ENCODE assay signal across 10 mouse cellular contexts in genomic region chr3:105991653-105992283, GRCm38 (mm10). TPM values are rescaled to one million over a fixed set of nuclear protein-coding genes. Genes with fewer than 3 reads are reported as not detected.
A peak's percentile ranks its signal among the peaks of the same experiment; 100 is the strongest.
DNase-seq lines count a peak whose midpoint lies in the region; ATAC-seq and TF ChIP-seq lines count a peak whose summit lies in the region.
"Had no signal": no experiment of that assay in that cellular context is flagged by ENCODE, and none has a peak within 500 bp of the region (broad histone marks: within the 10 kb centered on the region; RNA-seq: fewer than 3 reads in every experiment).

No protein-coding gene starts in this region.

- WGBS in heart, embryonic 11.5 days (ENCODE audit: insufficient replicate concordance), result 28% methylated on average over 4 of the region's 4 CpGs
- 22% methylated on average over 4 of the region's 4 CpGs for WGBS in lung, postnatal 0 days

- H3K27me3 ChIP-seq in heart, embryonic 11.5 days (ENCODE audit: control insufficient read depth, insufficient read depth, low read length), result no peaks in the 10 kb centered on the region
- H3K27me3 ChIP-seq in lung, postnatal 0 days (replicated peaks; ENCODE audit: insufficient read depth, low read length), result no peaks in the 10 kb centered on the region

- no peaks in the 10 kb centered on the region for H3K36me3 ChIP-seq in heart, embryonic 11.5 days (ENCODE audit: control insufficient read depth, insufficient read depth, low read length)
- H3K36me3 ChIP-seq in lung, postnatal 0 days (ENCODE audit: insufficient read depth, low read length), result no peaks in the 10 kb centered on the region

- H3K27ac ChIP-seq in heart, embryonic 11.5 days (ENCODE audit: low read depth, low read length), result no peak overlapping the region
- H3K27ac ChIP-seq in lung, postnatal 0 days (ENCODE audit: low read length), result no peak overlapping the region

- TF ChIP-seq CTCF in lung, postnatal 0 days (IDR thresholded peaks at IDR 0.05), result peak; percentile 72

- no peak for ATAC-seq in heart, embryonic 11.5 days (replicated peaks; ENCODE audit: insufficient number of reproducible peaks, low FRiP score, low TSS enrichment)
- ATAC-seq in lung, postnatal 0 days, result no peak

- no peak overlapping the region for H3K4me3 ChIP-seq in heart, embryonic 11.5 days (ENCODE audit: low read depth, low read length)
- no peak overlapping the region for H3K4me3 ChIP-seq in lung, postnatal 0 days (ENCODE audit: low read depth, low read length)

- H3K9me3 ChIP-seq in heart, embryonic 11.5 days (replicated peaks; ENCODE audit: control insufficient read depth, low read length), result no peaks in the 10 kb centered on the region
- H3K9me3 ChIP-seq in lung, postnatal 0 days (ENCODE audit: low read length), result no peaks in the 10 kb centered on the region

- H3K9ac ChIP-seq in heart, embryonic 11.5 days (ENCODE audit: low read depth, low read length), result no peak overlapping the region
- H3K9ac ChIP-seq in lung, postnatal 0 days (replicated peaks; ENCODE audit: low read depth), result no peak overlapping the region

- no peak overlapping the region for H3K4me2 ChIP-seq in heart, embryonic 11.5 days
- H3K4me2 ChIP-seq in lung, postnatal 0 days (replicated peaks; ENCODE audit: low read depth, low read length), result no peak overlapping the region

- H3K4me1 ChIP-seq in heart, embryonic 11.5 days (ENCODE audit: control insufficient read depth, insufficient read depth, low read length), result no peaks in the 10 kb centered on the region
- H3K4me1 ChIP-seq in lung, postnatal 0 days (ENCODE audit: insufficient read depth, low read depth, low read length), result no peaks in the 10 kb centered on the region

- TF ChIP-seq EP300 in lung, postnatal 0 days (IDR thresholded peaks at IDR 0.05), result no peak

- peak; percentile 27 to 79 for DNase-seq in heart, adult 18-20 months
- peak; percentile 79 to 83 for DNase-seq in B cell, adult 2 months
- peak; percentile 18 for DNase-seq in adrenal gland, adult 2 months
- peak; percentile 55 for DNase-seq in embryo, embryonic 11.5 days (ENCODE audit: low read depth, low spot score)
- peak; percentile 63 for DNase-seq in kidney, postnatal 10 days
- peak; percentile 73 for DNase-seq in lung, postnatal 0 days (ENCODE audit: low spot score)
- peak; percentile 16 for DNase-seq in skeletal muscle tissue, adult 2 months (ENCODE audit: low read depth, low spot score)

RNA-seq across cellular contexts. Expression of gene Ovgp1, which starts 18.3 kb away (rescaled TPM):
- total RNA-seq in heart, adult 18-20 months (2021), result under 1 TPM in 1 of 2 experiments, not detected in 1; 0.31 TPM
- polyA plus RNA-seq in heart, embryonic 11.5 days (2014; fragmentation: Nextera tagmentation; extraction: Ambion mirVana), result 1.8 and 2.0 TPM in 2 replicates
- total RNA-seq in adrenal gland, adult 2 months (2021), result 1 to 10 TPM in 1 of 2 experiments, under 1 TPM in 1; 0.38 to 1.1 TPM
- 0.58 and 0.77 TPM in 2 replicates for polyA plus RNA-seq in adrenal gland, adult 2 months (2012; rRNA removed)
- 0.95 and 1.0 TPM in 2 replicates for polyA plus RNA-seq in lung, postnatal 0 days (2015; fragmentation: Nextera tagmentation; extraction: Ambion mirVana)

RNA-seq across cellular contexts. Expression of gene Pifo, which starts 22.7 kb away (rescaled TPM):
- under 1 TPM in 1 of 2 experiments, not detected in 1; 0.64 TPM for total RNA-seq in heart, adult 18-20 months (2021)
- 0.24 TPM in 1 of 2 replicates, not detected in the other for polyA plus RNA-seq in heart, embryonic 11.5 days (2014; fragmentation: Nextera tagmentation; extraction: Ambion mirVana)
- total RNA-seq in adrenal gland, adult 2 months (2021), result not detected
- polyA plus RNA-seq in adrenal gland, adult 2 months (2012; rRNA removed), result not detected in 2 replicates
- polyA plus RNA-seq in lung, postnatal 0 days (2015; fragmentation: Nextera tagmentation; extraction: Ambion mirVana), result 18.5 and 23.0 TPM in 2 replicates

RNA-seq across cellular contexts. Expression of gene Atp5f1, which starts 31.9 kb away (rescaled TPM):
- total RNA-seq in heart, adult 18-20 months (2021), result 1,000 to 10,000 TPM; 1,228 to 1,265 TPM
- 765 and 827 TPM in 2 replicates for polyA plus RNA-seq in heart, embryonic 11.5 days (2014; fragmentation: Nextera tagmentation; extraction: Ambion mirVana)
- total RNA-seq in adrenal gland, adult 2 months (2021), result 100 to 1,000 TPM; 364 to 394 TPM
- 191 and 198 TPM in 2 replicates for polyA plus RNA-seq in adrenal gland, adult 2 months (2012; rRNA removed)
- polyA plus RNA-seq in lung, postnatal 0 days (2015; fragmentation: Nextera tagmentation; extraction: Ambion mirVana), result 352 and 364 TPM in 2 replicates

RNA-seq across cellular contexts. Expression of gene Wdr77, which starts 32.6 kb away (rescaled TPM):
- total RNA-seq in heart, adult 18-20 months (2021), result 10 to 100 TPM; 40.8 to 51.0 TPM
- 93.4 and 94.0 TPM in 2 replicates for polyA plus RNA-seq in heart, embryonic 11.5 days (2014; fragmentation: Nextera tagmentation; extraction: Ambion mirVana)
- 10 to 100 TPM; 63.8 to 68.6 TPM for total RNA-seq in adrenal gland, adult 2 months (2021)
- polyA plus RNA-seq in adrenal gland, adult 2 months (2012; rRNA removed), result 19.8 and 23.4 TPM in 2 replicates
- polyA plus RNA-seq in lung, postnatal 0 days (2015; fragmentation: Nextera tagmentation; extraction: Ambion mirVana), result 45.9 and 50.0 TPM in 2 replicates

RNA-seq across cellular contexts. Expression of gene Chil5, which starts 40.8 kb away (rescaled TPM):
- total RNA-seq in heart, adult 18-20 months (2021), result not detected
- polyA plus RNA-seq in heart, embryonic 11.5 days (2014; fragmentation: Nextera tagmentation; extraction: Ambion mirVana), result not detected in 2 replicates
- not detected for total RNA-seq in adrenal gland, adult 2 months (2021)
- not detected in 2 replicates for polyA plus RNA-seq in adrenal gland, adult 2 months (2012; rRNA removed)
- 0.20 and 0.30 TPM in 2 replicates for polyA plus RNA-seq in lung, postnatal 0 days (2015; fragmentation: Nextera tagmentation; extraction: Ambion mirVana)
- total RNA-seq: left cerebral cortex, postnatal 10 days had no signal
- polyA plus RNA-seq: stomach, embryonic 14.5 days had no signal

Comparison
In these comparisons a context has a peak if more than half of its experiments do, and no peak if none do; other contexts are left out.
1. DNase-seq: peak in every context shown above with its lines; median percentile 81 in B cell, adult 2 months; 73 in lung, postnatal 0 days; 63 in kidney, postnatal 10 days; 55 in embryo, embryonic 11.5 days; 53 in heart, adult 18-20 months; 18 in adrenal gland, adult 2 months; 16 in skeletal muscle tissue, adult 2 months.
2. RNA of gene Pifo, which starts 22.7 kb away (polyA plus RNA-seq): 18.5 to 23.0 TPM in lung, postnatal 0 days; 0.24 TPM in heart, embryonic 11.5 days and not detected in adrenal gland, adult 2 months; every median in the first group is over 10 times any median in the second.